Mouse (Mus musculus): ENCODE results near the gene Lst1. TPM values are rescaled to one million over a fixed set of nuclear protein-coding genes. Genes with fewer than 3 reads are reported as not detected.

Lst1 gene
- total and polyA plus RNA-seq, 3 experiments: 15.2 to 29.0 TPM; not detected in 1

DNA sequence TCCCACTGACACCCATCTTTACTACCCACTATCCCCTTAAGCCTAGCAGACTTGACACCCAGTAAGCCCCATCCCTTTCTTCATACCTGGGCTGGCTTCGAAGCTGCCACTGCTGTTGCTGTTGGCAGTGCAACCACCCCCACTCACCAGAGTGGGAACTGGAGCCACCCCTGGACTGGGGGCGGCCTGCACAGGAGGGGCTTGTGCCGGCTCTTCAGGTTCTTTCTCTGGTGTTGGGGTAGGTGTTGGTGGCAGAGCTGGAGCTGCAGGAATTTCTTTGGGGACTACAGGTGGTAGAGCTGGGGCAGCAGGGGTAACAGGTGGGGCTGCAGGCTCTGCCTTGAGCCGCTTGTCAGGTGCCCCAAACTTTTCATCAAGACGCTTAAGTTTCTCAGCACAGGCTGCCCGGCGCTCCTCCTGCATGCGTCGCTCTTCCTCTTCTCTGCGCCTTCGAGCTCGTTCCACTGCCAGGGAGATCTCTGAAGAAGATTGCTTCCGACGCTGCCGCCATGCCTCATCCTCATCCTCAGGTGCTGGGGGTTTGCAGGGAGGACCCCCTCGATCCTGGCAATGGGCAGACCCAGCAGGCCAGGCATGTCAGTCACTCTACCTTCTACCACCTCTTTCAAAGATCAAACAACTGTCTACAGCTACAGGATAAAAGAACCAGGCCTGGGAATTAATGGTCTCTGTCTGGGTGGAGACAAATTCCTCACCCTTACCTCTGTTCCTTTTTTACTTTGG lies 29.2 kb downstream of the Lst1 start:
- no peak overlapping the region for H3K4me3 ChIP-seq (ENCODE audit: control insufficient read depth in 1 of 2, insufficient read depth in 1 of 2, low read depth in 2 of 2, low read length in 2 of 2)
- no peaks in the 10 kb centered on the region for H3K27me3 ChIP-seq (ENCODE audit: control insufficient read depth in 1 of 2, insufficient read depth in 2 of 2, low read length in 2 of 2)
- no peak for TF ChIP-seq GATA1 (IDR thresholded peaks at IDR 0.05; ENCODE audit: low read depth, low read length)
- TF ChIP-seq USF2 (IDR thresholded peaks at IDR 0.05; ENCODE audit: borderline replicate concordance in 1 of 2, insufficient read depth in 1 of 2, low read depth in 1 of 2, low read length in 2 of 2): no peak
- TF ChIP-seq MEF2A (IDR thresholded peaks at IDR 0.05; ENCODE audit: extremely low read depth, insufficient replicate concordance, low read depth, low read length, poor library complexity, severe bottlenecking): no peak
- TF ChIP-seq ZKSCAN1 (IDR thresholded peaks at IDR 0.05; ENCODE audit: low read depth, low read length): no peak
- no peak for TF ChIP-seq ETS1 (IDR thresholded peaks at IDR 0.05; ENCODE audit: low read depth, low read length)
- TF ChIP-seq JUND (IDR thresholded peaks at IDR 0.05; ENCODE audit: low read depth, low read length): no peak
- TF ChIP-seq ZNF384 (IDR thresholded peaks at IDR 0.05; ENCODE audit: low read depth, low read length): no peak
- no peak for TF ChIP-seq UBTF (IDR thresholded peaks at IDR 0.05; ENCODE audit: borderline replicate concordance, insufficient read depth, low read depth, low read length)
- TF ChIP-seq MXI1 (IDR thresholded peaks at IDR 0.05; ENCODE audit: low read depth, low read length): no peak
- TF ChIP-seq BHLHE40 (IDR thresholded peaks at IDR 0.05; ENCODE audit: borderline replicate concordance, low read depth, low read length): no peak
- no peak for TF ChIP-seq NELFE (IDR thresholded peaks at IDR 0.05; ENCODE audit: low read depth, low read length)
- TF ChIP-seq MAX (IDR thresholded peaks at IDR 0.05; ENCODE audit: low read length): no peak
- TF ChIP-seq MYC (IDR thresholded peaks at IDR 0.05; ENCODE audit: low read depth, low read length): no peak
- peaks cover 0 to 7% of the 10 kb centered on the region in 2 experiments; a peak in 1 of 4 replicates for H3K4me1 ChIP-seq (ENCODE audit: control insufficient read depth in 1 of 2, insufficient read depth in 2 of 2, low read length in 2 of 2)
- no peak for DNase-seq (ENCODE audit: low read depth, low spot score)
- peaks cover 67% of the 10 kb centered on the region for H3K79me2 ChIP-seq (ENCODE audit: control insufficient read depth, insufficient read depth, low read length, poor library complexity)
- H3K36me3 ChIP-seq (ENCODE audit: control insufficient read depth in 1 of 2, insufficient read depth in 2 of 2, low read length in 2 of 2): peaks cover 15 to 43% of the 10 kb centered on the region in 2 experiments
- H3K27ac ChIP-seq (ENCODE audit: control insufficient read depth, low read depth, low read length): no peak overlapping the region
- H3K9me3 ChIP-seq (replicated peaks; ENCODE audit: insufficient read depth, low read length): no peaks in the 10 kb centered on the region
- H3K9ac ChIP-seq (ENCODE audit: control insufficient read depth, low read depth, low read length, poor library complexity, severe bottlenecking): no peak overlapping the region

GRCm38 (mm10) chr17:35157661-35158175 lies 30.5 kb downstream of the Lst1 start:
- H3K9ac ChIP-seq (ENCODE audit: control insufficient read depth, low read depth, low read length, poor library complexity, severe bottlenecking): no peak overlapping the region
- no peak for TF ChIP-seq NRF1 (IDR thresholded peaks at IDR 0.05; ENCODE audit: insufficient read depth, low read depth, low read length, poor library complexity, severe bottlenecking)
- TF ChIP-seq SMC3 (IDR thresholded peaks at IDR 0.05; ENCODE audit: low read depth, low read length): no peak
- TF ChIP-seq GABPA (IDR thresholded peaks at IDR 0.05; ENCODE audit: low read depth, low read length): no peak
- TF ChIP-seq SIN3A (IDR thresholded peaks at IDR 0.05; ENCODE audit: low read length): no peak
- no peak for TF ChIP-seq MYC (IDR thresholded peaks at IDR 0.05; ENCODE audit: low read depth, low read length)
- no peak for TF ChIP-seq CHD2 (IDR thresholded peaks at IDR 0.05; ENCODE audit: low read length)
- no peak for TF ChIP-seq MEF2A (IDR thresholded peaks at IDR 0.05; ENCODE audit: extremely low read depth, insufficient replicate concordance, low read depth, low read length, poor library complexity, severe bottlenecking)
- no peak for TF ChIP-seq RCOR1 (IDR thresholded peaks at IDR 0.05; ENCODE audit: low read depth, low read length)
- no peak for TF ChIP-seq ZMIZ1 (IDR thresholded peaks at IDR 0.05; ENCODE audit: low read depth, low read length)
- TF ChIP-seq USF1 (IDR thresholded peaks at IDR 0.05; ENCODE audit: low read depth, low read length): no peak
- peaks cover 0 to 4% of the 10 kb centered on the region in 2 experiments; a peak in 1 of 4 replicates for H3K4me1 ChIP-seq (ENCODE audit: control insufficient read depth in 1 of 2, insufficient read depth in 2 of 2, low read length in 2 of 2)
- H3K27ac ChIP-seq (ENCODE audit: control insufficient read depth, low read depth, low read length): no peak overlapping the region
- peaks cover 54% of the 10 kb centered on the region for H3K79me2 ChIP-seq (ENCODE audit: control insufficient read depth, insufficient read depth, low read length, poor library complexity)
- no peaks in the 10 kb centered on the region for H3K27me3 ChIP-seq (ENCODE audit: control insufficient read depth in 1 of 2, insufficient read depth in 2 of 2, low read length in 2 of 2)
- DNase-seq (ENCODE audit: low read depth, low spot score): no peak
- peaks cover 9 to 44% of the 10 kb centered on the region in 2 experiments for H3K36me3 ChIP-seq (ENCODE audit: control insufficient read depth in 1 of 2, insufficient read depth in 2 of 2, low read length in 2 of 2)
- H3K9me3 ChIP-seq (replicated peaks; ENCODE audit: insufficient read depth, low read length): no peaks in the 10 kb centered on the region
- H3K4me3 ChIP-seq (ENCODE audit: control insufficient read depth in 1 of 2, insufficient read depth in 1 of 2, low read depth in 2 of 2, low read length in 2 of 2): no peak overlapping the region

Measured in MEL (cell line).